Mouse (Mus musculus): ENCODE results near the gene Defb25. TPM values are rescaled to one million over a fixed set of nuclear protein-coding genes. Genes with fewer than 3 reads are reported as not detected.

Defb25 gene
- polyA plus RNA-seq, 1 experiment from 2014 or later: 0.49 TPM

DNA sequence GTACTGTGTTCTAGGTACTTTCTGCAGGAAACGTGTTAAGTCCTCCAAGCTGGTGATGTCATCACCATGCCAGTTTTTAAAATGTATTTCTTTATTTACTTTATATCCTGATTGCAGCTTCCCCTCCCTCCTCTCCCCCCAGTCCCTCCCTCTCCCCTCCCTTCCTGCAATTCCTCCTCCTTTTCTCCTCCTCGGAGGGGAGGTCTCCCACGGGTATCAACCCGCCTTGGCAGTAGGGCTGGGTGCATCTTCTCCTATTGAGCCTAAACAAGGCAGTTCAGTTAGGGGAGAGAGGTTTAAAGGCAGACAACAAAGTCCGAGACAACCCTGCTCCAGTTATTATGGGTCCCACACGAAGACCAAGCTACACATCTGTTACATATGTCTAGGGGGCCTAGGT, 16.0 kb upstream of the Defb25 start:
- 63% methylated on average over 6 of the region's 6 CpGs for WGBS (ENCODE audit: insufficient replicate concordance)
- TF ChIP-seq CTCF (IDR thresholded peaks at IDR 0.05; ENCODE audit: low read depth) (no peak), EP300 (IDR thresholded peaks at IDR 0.05; ENCODE audit: low read depth) (no peak)
- no peaks in the 10 kb centered on the region for H3K4me1 ChIP-seq (ENCODE audit: insufficient read depth)
- H3K9ac ChIP-seq (replicated peaks): no peak overlapping the region
- H3K9me3 ChIP-seq (ENCODE audit: low read length): no peaks in the 10 kb centered on the region
- no peak overlapping the region for H3K4me2 ChIP-seq (ENCODE audit: low read depth, low read length)
- no peak overlapping the region for H3K4me3 ChIP-seq (ENCODE audit: low read depth, low read length)
- peak overlapping the region; percentile 34; the same call in 1 of the 2 replicates for H3K27ac ChIP-seq (ENCODE audit: low read depth)
- DNase-seq: no peak
- H3K36me3 ChIP-seq (replicated peaks; ENCODE audit: insufficient read depth, low read length): no peaks in the 10 kb centered on the region
- no peak for ATAC-seq
- no peaks in the 10 kb centered on the region for H3K27me3 ChIP-seq (ENCODE audit: insufficient read depth, low read length)

DNA sequence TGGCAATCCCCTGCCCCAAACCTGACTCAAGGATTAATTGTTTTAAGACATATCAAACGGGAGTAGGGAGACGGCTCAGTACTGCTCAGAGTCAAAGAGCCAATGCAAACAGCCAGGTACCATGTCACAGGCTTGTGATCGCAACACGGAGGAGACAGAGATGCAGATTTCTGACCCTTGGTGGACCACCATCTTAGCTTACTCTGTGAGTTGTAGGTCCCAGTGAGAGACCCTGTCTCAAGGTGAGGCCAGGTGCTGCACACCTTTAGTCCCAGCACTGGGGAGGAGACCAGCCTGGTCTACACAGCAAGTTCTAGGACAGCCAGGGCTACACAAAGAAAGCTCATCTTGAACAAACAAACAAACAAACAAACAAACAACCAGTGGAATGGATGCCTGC, 14.5 kb upstream of the Defb25 start:
- Histone ChIP-seq H3K4me3 (ENCODE audit: low read depth, low read length) (no peak overlapping the region), H3K9me3 (ENCODE audit: low read length) (no peaks in the 10 kb centered on the region), H3K4me2 (ENCODE audit: low read depth, low read length) (no peak overlapping the region), H3K27me3 (ENCODE audit: insufficient read depth, low read length) (no peaks in the 10 kb centered on the region), H3K27ac (ENCODE audit: low read depth) (peak overlapping the region; percentile 22; the same call in 1 of the 2 replicates), H3K36me3 (replicated peaks; ENCODE audit: insufficient read depth, low read length) (no peaks in the 10 kb centered on the region), H3K9ac (replicated peaks) (no peak overlapping the region), H3K4me1 (ENCODE audit: insufficient read depth) (no peaks in the 10 kb centered on the region)
- DNase-seq (no peak), ATAC-seq (no peak)
- 87% methylated on average over 4 of the region's 4 CpGs for WGBS (ENCODE audit: insufficient replicate concordance)
- TF ChIP-seq CTCF (IDR thresholded peaks at IDR 0.05; ENCODE audit: low read depth) (no peak), EP300 (IDR thresholded peaks at IDR 0.05; ENCODE audit: low read depth) (no peak)

DNA sequence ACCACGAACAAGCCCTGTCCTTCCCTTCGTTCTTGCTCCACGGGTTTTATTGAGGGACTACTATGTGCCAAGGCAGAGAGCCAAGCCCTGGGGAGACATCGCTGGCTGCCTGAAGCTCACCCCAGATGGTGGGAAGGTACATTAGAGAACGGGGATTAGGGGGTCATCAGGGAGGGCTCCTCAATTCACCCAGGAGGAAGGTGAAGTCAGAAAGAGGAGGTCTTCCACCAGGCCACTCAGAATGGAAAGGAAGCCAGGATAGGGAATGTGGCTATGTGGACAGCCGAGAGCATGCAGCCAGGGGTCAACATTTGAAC, 14.1 kb upstream of the Defb25 start:
- Histone ChIP-seq H3K36me3 (replicated peaks; ENCODE audit: insufficient read depth, low read length) (no peaks in the 10 kb centered on the region), H3K4me2 (ENCODE audit: low read depth, low read length) (no peak overlapping the region), H3K4me1 (ENCODE audit: insufficient read depth) (no peaks in the 10 kb centered on the region), H3K9ac (replicated peaks) (no peak overlapping the region), H3K27ac (ENCODE audit: low read depth) (peak overlapping the region; percentile 50), H3K9me3 (ENCODE audit: low read length) (no peaks in the 10 kb centered on the region), H3K27me3 (ENCODE audit: insufficient read depth, low read length) (no peaks in the 10 kb centered on the region), H3K4me3 (ENCODE audit: low read depth, low read length) (no peak overlapping the region)
- no peak for DNase-seq
- no peak for ATAC-seq
- no peak for TF ChIP-seq CTCF (IDR thresholded peaks at IDR 0.05; ENCODE audit: low read depth)
- no peak for TF ChIP-seq EP300 (IDR thresholded peaks at IDR 0.05; ENCODE audit: low read depth)
- 71% methylated on average over 6 of the region's 6 CpGs for WGBS (ENCODE audit: insufficient replicate concordance)

DNA sequence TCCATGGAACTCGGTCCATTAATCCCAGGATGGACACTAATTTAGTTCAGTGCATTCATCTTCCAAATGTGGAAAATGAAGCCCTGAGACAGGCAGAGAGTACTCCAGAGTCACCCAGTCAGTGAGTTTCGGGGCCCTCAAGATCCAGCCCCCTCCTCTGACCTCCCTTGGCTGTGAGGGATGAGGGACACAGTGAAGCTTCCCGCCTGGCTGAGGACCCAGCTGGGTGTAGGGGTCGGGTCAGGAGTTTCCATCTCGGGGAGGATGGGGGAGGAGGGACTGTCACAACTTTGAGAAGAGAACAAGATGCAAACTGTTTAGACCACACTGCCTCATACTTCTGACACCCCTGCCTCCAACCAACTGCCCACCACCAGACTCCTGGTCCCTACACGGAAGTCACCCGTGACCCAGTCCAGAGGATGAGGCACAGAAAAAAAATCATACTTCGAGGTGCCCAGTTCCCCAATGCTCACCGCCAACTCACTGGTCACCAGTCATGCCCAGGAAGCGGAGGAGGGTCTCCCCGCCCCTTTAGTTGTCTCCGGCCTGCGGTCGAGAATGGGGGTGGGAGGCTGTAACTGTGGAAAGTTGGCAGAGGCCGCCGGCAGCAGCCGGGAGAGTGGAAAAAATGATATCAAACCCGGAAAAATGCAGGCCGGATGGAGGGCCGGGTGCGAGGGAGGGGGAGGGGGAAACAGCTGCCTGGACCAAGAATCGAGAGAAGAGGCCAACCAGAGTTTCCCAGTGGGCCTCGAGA, 13.6 kb upstream of the Defb25 start:
- no peak overlapping the region for H3K4me3 ChIP-seq (ENCODE audit: low read depth, low read length)
- WGBS (ENCODE audit: insufficient replicate concordance): 59% methylated on average over 23 of the region's 23 CpGs
- ATAC-seq (peak; percentile 35; the same call in 1 of the 2 replicates), DNase-seq (peak; percentile 46)
- H3K4me2 ChIP-seq (ENCODE audit: low read depth, low read length): no peak overlapping the region
- no peaks in the 10 kb centered on the region for H3K36me3 ChIP-seq (replicated peaks; ENCODE audit: insufficient read depth, low read length)
- no peaks in the 10 kb centered on the region for H3K27me3 ChIP-seq (ENCODE audit: insufficient read depth, low read length)
- no peaks in the 10 kb centered on the region for H3K9me3 ChIP-seq (ENCODE audit: low read length)
- TF ChIP-seq CTCF (IDR thresholded peaks at IDR 0.05; ENCODE audit: low read depth) (no peak), EP300 (IDR thresholded peaks at IDR 0.05; ENCODE audit: low read depth) (no peak)
- H3K9ac ChIP-seq (replicated peaks): no peak overlapping the region
- no peaks in the 10 kb centered on the region for H3K4me1 ChIP-seq (ENCODE audit: insufficient read depth)
- peak overlapping the region; percentile 50 for H3K27ac ChIP-seq (ENCODE audit: low read depth)

DNA sequence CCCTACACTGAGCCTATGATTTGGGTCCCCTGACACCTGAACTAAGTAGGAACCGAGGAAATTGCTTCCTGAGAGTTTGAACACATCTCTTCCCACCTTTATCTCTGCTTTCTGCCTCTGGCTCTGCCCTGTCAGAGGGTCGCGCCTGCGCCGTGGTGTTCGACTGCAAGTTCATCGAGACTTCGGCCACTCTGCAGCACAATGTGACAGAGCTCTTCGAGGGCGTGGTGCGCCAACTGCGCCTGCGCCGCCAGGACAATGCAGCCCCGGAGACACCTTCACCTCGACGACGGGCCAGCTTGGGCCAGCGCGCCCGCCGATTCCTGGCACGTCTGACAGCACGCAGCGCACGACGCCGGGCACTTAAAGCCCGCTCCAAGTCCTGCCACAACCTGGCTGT, 11.5 kb upstream of the Defb25 start:
- no peaks in the 10 kb centered on the region for H3K36me3 ChIP-seq (replicated peaks; ENCODE audit: insufficient read depth, low read length)
- H3K27me3 ChIP-seq (ENCODE audit: insufficient read depth, low read length): no peaks in the 10 kb centered on the region
- ATAC-seq: no peak
- no peak for DNase-seq
- H3K4me1 ChIP-seq (ENCODE audit: insufficient read depth): peaks cover 3% of the 10 kb centered on the region; the same call in 1 of the 2 replicates
- H3K9me3 ChIP-seq (ENCODE audit: low read length): no peaks in the 10 kb centered on the region
- no peak overlapping the region for H3K4me2 ChIP-seq (ENCODE audit: low read depth, low read length)
- TF ChIP-seq EP300 (IDR thresholded peaks at IDR 0.05; ENCODE audit: low read depth) (no peak), CTCF (IDR thresholded peaks at IDR 0.05; ENCODE audit: low read depth) (no peak)
- 73% methylated on average over 29 of the region's 29 CpGs for WGBS (ENCODE audit: insufficient replicate concordance)
- H3K9ac ChIP-seq (replicated peaks): no peak overlapping the region
- no peak overlapping the region for H3K4me3 ChIP-seq (ENCODE audit: low read depth, low read length)
- no peak overlapping the region for H3K27ac ChIP-seq (ENCODE audit: low read depth)

DNA sequence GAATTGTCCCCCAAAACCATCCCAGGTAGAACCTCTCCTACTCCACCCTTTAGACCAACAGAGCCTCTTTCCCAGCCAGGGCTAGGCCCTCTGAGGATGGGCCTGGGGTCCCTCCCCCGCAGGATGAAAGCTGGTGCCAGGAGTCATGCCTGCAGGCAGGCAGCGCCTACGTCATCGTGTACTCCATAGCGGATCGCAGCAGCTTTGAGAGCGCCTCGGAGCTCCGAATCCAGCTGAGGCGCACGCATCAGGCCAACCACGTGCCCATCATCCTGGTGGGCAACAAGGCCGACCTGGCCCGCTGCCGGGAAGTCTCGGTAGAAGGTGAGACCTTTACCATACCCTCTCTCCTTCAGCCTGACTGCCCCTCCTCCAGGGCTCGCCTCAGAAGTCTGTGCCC, 10.5 kb upstream of the Defb25 start:
- WGBS (ENCODE audit: insufficient replicate concordance): 48% methylated on average over 17 of the region's 17 CpGs
- no peaks in the 10 kb centered on the region for H3K36me3 ChIP-seq (replicated peaks; ENCODE audit: insufficient read depth, low read length)
- TF ChIP-seq EP300 (IDR thresholded peaks at IDR 0.05; ENCODE audit: low read depth) (no peak), CTCF (IDR thresholded peaks at IDR 0.05; ENCODE audit: low read depth) (no peak)
- no peak for DNase-seq
- H3K4me1 ChIP-seq (ENCODE audit: insufficient read depth): peaks cover 6% of the 10 kb centered on the region; the same call in 1 of the 2 replicates
- H3K9me3 ChIP-seq (ENCODE audit: low read length): no peaks in the 10 kb centered on the region
- H3K4me3 ChIP-seq (ENCODE audit: low read depth, low read length): no peak overlapping the region
- no peak overlapping the region for H3K4me2 ChIP-seq (ENCODE audit: low read depth, low read length)
- no peak for ATAC-seq
- H3K27ac ChIP-seq (ENCODE audit: low read depth): no peak overlapping the region
- H3K9ac ChIP-seq (replicated peaks): no peak overlapping the region
- H3K27me3 ChIP-seq (ENCODE audit: insufficient read depth, low read length): peaks cover 8% of the 10 kb centered on the region
